Mouse (Mus musculus) heart, embryonic 14.5 days (tissue): ENCODE measurements around the gene Ptprd. TPM values are rescaled to one million over a fixed set of nuclear protein-coding genes. Genes with fewer than 3 reads are reported as not detected.

ENCODE experiments used
- ATAC-seq: fragments of 200-750 bp; cut with Nextera tagmentation; 2 replicates; pipeline ENCODE4 v1.8.0; 2017; ENCODE audit warnings: low read depth, moderate TSS enrichment; ENCODE audit not compliant: insufficient number of reproducible peaks, insufficient read depth, low FRiP score
- H3K27ac ChIP-seq, 2 experiments: fragments of 200-500 bp in 1 of 2; fragments of 300-500 bp in 1 of 2; sonication (generic) in 1 of 2; replicated peaks in 1 of 2; 2 replicates each; pipeline ENCODE4 v1.5.1; 2012 to 2014; ENCODE audit warnings: low read depth in 2 of 2, low read length in 2 of 2, control low read depth in 1 of 2, mild to moderate bottlenecking in 1 of 2, mixed read lengths in 1 of 2; ENCODE audit not compliant: control insufficient read depth in 1 of 2, insufficient read depth in 1 of 2
- H3K27me3 ChIP-seq: fragments of 300-500 bp; sonication (generic); 2 replicates; pipeline ENCODE4 v1.6.1; 2014; ENCODE audit warnings: mild to moderate bottlenecking, low read length, control low read depth; ENCODE audit not compliant: control insufficient read depth, insufficient read depth
- H3K36me3 ChIP-seq: fragments of 300-500 bp; sonication (generic); 2 replicates; pipeline ENCODE4 v1.6.1; 2014; ENCODE audit warnings: mild to moderate bottlenecking, control low read depth, low read length, mixed read lengths; ENCODE audit not compliant: control insufficient read depth, insufficient read depth
- H3K4me1 ChIP-seq, 2 experiments: fragments of 200-500 bp in 1 of 2; fragments of 300-500 bp in 1 of 2; sonication (generic) in 1 of 2; 2 replicates each; pipeline ENCODE4 v1.6.1; 2012 to 2014; ENCODE audit warnings: low read length in 2 of 2, control low read depth in 1 of 2, mixed read lengths in 1 of 2; ENCODE audit not compliant: control insufficient read depth in 2 of 2, insufficient read depth in 2 of 2
- H3K4me2 ChIP-seq: fragments of 300-500 bp; sonication (generic); 2 replicates; pipeline ENCODE4 v1.6.1; 2014; ENCODE audit warnings: mild to moderate bottlenecking, low read length
- H3K4me3 ChIP-seq, 2 experiments: fragments of 200-500 bp in 1 of 2; fragments of 300-500 bp in 1 of 2; sonication (generic) in 1 of 2; 2 replicates each; pipeline ENCODE4 v1.5.1; 2012 to 2014; ENCODE audit warnings: low read length in 2 of 2, mild to moderate bottlenecking in 2 of 2, control low read depth in 1 of 2, low read depth in 1 of 2, moderate library complexity in 1 of 2; ENCODE audit not compliant: control insufficient read depth in 1 of 2, insufficient read depth in 1 of 2
- H3K9ac ChIP-seq: fragments of 300-500 bp; sonication (generic); 2 replicates; pipeline ENCODE4 v1.6.1; 2014; ENCODE audit warnings: mild to moderate bottlenecking, low read length
- H3K9me3 ChIP-seq: fragments of 300-500 bp; sonication (generic); 2 replicates; pipeline ENCODE4 v1.6.1; 2016; ENCODE audit warnings: low read length, control low read depth; ENCODE audit not compliant: control insufficient read depth
- WGBS: fragments of 180-500 bp; shearing (Covaris S2); extraction: QIAGEN DNeasy Blood & Tissue Kit; methylation state at CpG from one replicate; pipeline ENCODE4 v1.1.7; 2014; 5-methylcytosine and 5-hydroxymethylcytosine counted together
- polyA plus RNA-seq: library from polyadenylated mRNA; unstranded; fragments of >200 nt; fragmentation: Nextera tagmentation; extraction: Ambion mirVana; gene quantifications from 2 replicates; pipeline ENCODE4 v1.2.1, GENCODE M21; 2014

Ptprd gene
- 20.4 and 21.8 TPM in 2 replicates for polyA plus RNA-seq

- H3K27ac ChIP-seq = no peak within 1 kb of the TSS
- WGBS = under 1% methylated on average over 70 of the region's 86 CpGs
- H3K4me2 ChIP-seq = peak within 1 kb of the TSS; percentile 89
- H3K27me3 ChIP-seq = peaks cover 25% of the 10 kb centered on the region
- H3K4me3 ChIP-seq = peak within 1 kb of the TSS; percentile 54 to 58
- H3K9me3 ChIP-seq = no peaks in the 10 kb centered on the region
- peaks cover 4% of the 10 kb centered on the region in 2 experiments; a peak in 3 of 4 replicates for H3K4me1 ChIP-seq
- peak; percentile 26; the same call in 1 of the 2 replicates for ATAC-seq
- no peaks in the 10 kb centered on the region for H3K36me3 ChIP-seq
- peak within 1 kb of the TSS; percentile 55 for H3K9ac ChIP-seq
These were observed at the start of gene Ptprd for GRCm38 (mm10) chr4:78211529-78212494. Gene Ptprd, minus strand, starts transcription at chr4:78211961.

- Histone ChIP-seq H3K27ac (no peak overlapping the region), H3K4me1 (no peaks in the 10 kb centered on the region), H3K4me2 (no peak overlapping the region), H3K9ac (no peak overlapping the region), H3K4me3 (no peak overlapping the region), H3K9me3 (no peaks in the 10 kb centered on the region), H3K36me3 (no peaks in the 10 kb centered on the region), H3K27me3 (no peaks in the 10 kb centered on the region)
- WGBS = 62% methylated on average over 2 of the region's 2 CpGs
- ATAC-seq = no peak
These were observed 24.1 kb upstream of the Ptprd start for GRCm38 (mm10) chr4:78235820-78236219.

DNA sequence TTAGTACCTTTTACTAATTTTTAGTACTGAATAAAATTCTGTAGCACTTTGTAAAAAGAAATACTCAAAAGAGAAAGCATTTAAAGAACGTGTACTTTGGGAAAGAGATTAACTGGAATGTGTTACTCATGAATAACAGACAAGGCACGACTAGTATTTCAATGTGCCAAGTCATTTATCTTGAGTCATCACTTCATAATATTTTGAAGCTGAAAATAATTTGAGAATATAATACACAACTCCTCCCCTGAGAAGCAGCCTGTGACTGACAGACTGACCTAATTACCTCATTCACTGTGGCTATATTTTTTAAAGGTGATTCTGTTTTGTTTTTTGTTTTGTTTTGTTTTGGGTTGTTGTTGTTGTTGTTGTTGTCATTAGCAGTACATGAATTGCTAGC is 23.6 kb upstream of the Ptprd start:
- H3K9me3 ChIP-seq = no peaks in the 10 kb centered on the region
- WGBS = 44% methylated on average over 2 of the region's 2 CpGs
- no peak overlapping the region for H3K27ac ChIP-seq
- H3K36me3 ChIP-seq = no peaks in the 10 kb centered on the region
- H3K4me1 ChIP-seq = no peaks in the 10 kb centered on the region
- H3K9ac ChIP-seq = no peak overlapping the region
- H3K27me3 ChIP-seq = no peaks in the 10 kb centered on the region
- H3K4me2 ChIP-seq = no peak overlapping the region
- no peak for ATAC-seq
- H3K4me3 ChIP-seq = no peak overlapping the region

- no peaks in the 10 kb centered on the region for H3K27me3 ChIP-seq
- no peak overlapping the region for H3K4me3 ChIP-seq
- WGBS = 74% methylated on average over 1 of the region's 1 CpGs
- no peak overlapping the region for H3K4me2 ChIP-seq
- no peaks in the 10 kb centered on the region for H3K36me3 ChIP-seq
- no peak for ATAC-seq
- no peaks in the 10 kb centered on the region for H3K4me1 ChIP-seq
- no peak overlapping the region for H3K27ac ChIP-seq
- H3K9me3 ChIP-seq = no peaks in the 10 kb centered on the region
- H3K9ac ChIP-seq = no peak overlapping the region
These were observed 22.9 kb upstream of the Ptprd start for GRCm38 (mm10) chr4:78234681-78235080.

GRCm38 (mm10) chr4:78213949-78214348 is 2.2 kb upstream of the Ptprd start:
- no peak overlapping the region for H3K4me2 ChIP-seq
- WGBS = 67% methylated on average over 4 of the region's 4 CpGs
- no peaks in the 10 kb centered on the region for H3K36me3 ChIP-seq
- no peaks in the 10 kb centered on the region for H3K9me3 ChIP-seq
- ATAC-seq = no peak
- peaks cover 4% of the 10 kb centered on the region in 2 experiments; a peak in 3 of 4 replicates for H3K4me1 ChIP-seq
- no peak overlapping the region for H3K27ac ChIP-seq
- peaks cover 25% of the 10 kb centered on the region for H3K27me3 ChIP-seq
- no peak overlapping the region for H3K4me3 ChIP-seq
- H3K9ac ChIP-seq = no peak overlapping the region

DNA sequence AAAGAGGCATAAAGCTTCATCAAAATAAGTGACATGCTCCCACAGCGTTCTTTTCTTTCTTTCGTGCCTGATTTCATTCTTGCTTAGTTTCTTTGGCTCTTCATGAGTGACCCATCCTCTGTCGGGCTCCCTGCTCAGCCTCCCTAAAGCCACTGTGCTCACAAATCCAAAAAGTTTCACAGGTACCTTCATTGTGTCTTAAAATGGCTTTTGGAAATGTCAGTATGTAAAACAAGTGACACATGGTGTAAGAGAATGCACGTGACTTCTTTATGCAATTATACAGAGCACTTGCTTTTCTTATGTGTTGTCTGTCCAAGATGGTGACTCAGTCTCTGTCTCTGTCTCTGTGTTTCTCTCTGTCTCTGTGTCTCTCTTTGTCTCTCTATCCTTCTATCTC is 1.2 kb upstream of the Ptprd start:
- Histone ChIP-seq H3K27ac (no peak overlapping the region), H3K27me3 (peaks cover 25% of the 10 kb centered on the region), H3K9ac (no peak overlapping the region), H3K4me3 (no peak overlapping the region), H3K9me3 (no peaks in the 10 kb centered on the region), H3K4me2 (no peak overlapping the region), H3K4me1 (peaks cover 4% of the 10 kb centered on the region in 2 experiments; a peak in 3 of 4 replicates), H3K36me3 (no peaks in the 10 kb centered on the region)
- ATAC-seq = no peak
- WGBS = 72% methylated on average over 4 of the region's 4 CpGs

DNA sequence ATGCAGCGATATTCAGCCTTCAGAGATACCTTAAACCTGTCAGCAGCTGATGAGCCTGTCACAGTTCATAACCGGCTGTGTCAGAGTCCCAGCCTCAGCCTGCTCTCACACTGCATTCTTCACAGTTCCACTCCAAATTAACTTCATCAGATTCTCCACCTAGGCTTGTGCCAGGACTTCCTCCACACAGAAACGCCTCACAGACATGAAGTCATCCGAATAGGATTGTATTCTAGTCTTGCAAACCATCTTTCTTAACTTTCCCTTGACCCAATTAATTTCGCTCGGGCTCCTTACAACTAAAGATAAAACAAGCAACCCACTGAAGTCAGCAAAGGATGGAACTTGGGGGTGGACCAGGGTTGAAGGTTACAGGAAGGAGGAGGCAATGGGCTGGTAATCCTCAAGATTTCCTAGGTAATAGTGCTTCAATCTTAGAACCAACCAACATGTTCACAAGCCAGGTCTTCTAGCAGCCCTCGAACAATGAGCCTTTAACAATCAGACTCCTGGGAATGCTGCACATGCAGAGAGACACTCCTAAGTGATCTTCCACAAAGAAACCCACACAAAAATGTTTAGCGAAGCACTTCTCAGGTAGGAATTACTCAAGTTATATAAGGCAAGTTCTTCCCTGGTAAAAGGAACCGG is 758 bp downstream of the Ptprd start:
- ATAC-seq = no peak
- Histone ChIP-seq H3K27ac (no peak overlapping the region), H3K9me3 (no peaks in the 10 kb centered on the region), H3K4me2 (peak overlapping the region; percentile 89), H3K9ac (no peak overlapping the region; the same call in 1 of the 2 replicates), H3K4me1 (peaks cover 4% of the 10 kb centered on the region in 2 experiments; a peak in 3 of 4 replicates), H3K4me3 (peak overlapping the region; percentile 54 to 58), H3K36me3 (no peaks in the 10 kb centered on the region), H3K27me3 (peaks cover 25% of the 10 kb centered on the region)
- 26% methylated on average over 9 of the region's 9 CpGs for WGBS
